Mouse (Mus musculus) megakaryocyte-erythroid progenitor cell, adult 5-6 weeks (primary cell): ENCODE data around the gene Ctnna3. TPM values are rescaled to one million over a fixed set of nuclear protein-coding genes. Genes with fewer than 3 reads are reported as not detected.

Source experiments
- ATAC-seq: replicated peaks from 2 replicates; pipeline ENCODE4 v1.8.0; 2016; ENCODE audit warnings: mild to moderate bottlenecking, inconsistent platforms; ENCODE audit not compliant: severe bottlenecking, poor library complexity, low FRiP score, low TSS enrichment
- total RNA-seq, 2 experiments: library from RNA; stranded (forward) in 1 of 2; stranded (reverse) in 1 of 2; fragments of 200-1000, 215-1000 nt in 1 of 2; fragments of >200 nt in 1 of 2; fragmentation: Nextera tagmentation in 1 of 2; gene quantifications; 2 replicates each; pipeline ENCODE4 v1.2.3; 2014 to 2017

The Ctnna3 gene
- total RNA-seq, 2 experiments from 2014 or later, result not detected

GRCm38 (mm10) chr10:64001531-64001930 is 571.6 kb downstream of the Ctnna3 start:
- ATAC-seq, result no peak

- no peak for ATAC-seq
These were observed 572.1 kb downstream of the Ctnna3 start for GRCm38 (mm10) chr10:64001996-64002395.

- no peak for ATAC-seq
These were observed 590.4 kb downstream of the Ctnna3 start for GRCm38 (mm10) chr10:64020347-64020746.

- no peak for ATAC-seq
These were observed 593.4 kb downstream of the Ctnna3 start for GRCm38 (mm10) chr10:64023340-64023739.

- ATAC-seq, result no peak
These were observed 601.0 kb downstream of the Ctnna3 start for GRCm38 (mm10) chr10:64030901-64031300.

GRCm38 (mm10) chr10:64039760-64040535 is 610.0 kb downstream of the Ctnna3 start:
- no peak for ATAC-seq

- ATAC-seq, result no peak
These were observed 611.3 kb downstream of the Ctnna3 start for GRCm38 (mm10) chr10:64041218-64041617.

- ATAC-seq, result no peak
These were observed 612.0 kb downstream of the Ctnna3 start for GRCm38 (mm10) chr10:64041892-64042291.

- no peak for ATAC-seq
These were observed 619.3 kb downstream of the Ctnna3 start for GRCm38 (mm10) chr10:64049151-64049550.

GRCm38 (mm10) chr10:64049946-64050345 is 620.0 kb downstream of the Ctnna3 start:
- no peak for ATAC-seq

- ATAC-seq, result no peak
These were observed 633.8 kb downstream of the Ctnna3 start for GRCm38 (mm10) chr10:64063704-64064103.

GRCm38 (mm10) chr10:64075944-64076343 is 646.0 kb downstream of the Ctnna3 start:
- no peak for ATAC-seq

- no peak for ATAC-seq
These were observed 646.6 kb downstream of the Ctnna3 start for GRCm38 (mm10) chr10:64076410-64077052.

GRCm38 (mm10) chr10:64082345-64082744 is 652.4 kb downstream of the Ctnna3 start:
- no peak for ATAC-seq

- no peak for ATAC-seq
These were observed 653.9 kb downstream of the Ctnna3 start for GRCm38 (mm10) chr10:64083813-64084212.

GRCm38 (mm10) chr10:64084465-64084864 is 654.6 kb downstream of the Ctnna3 start:
- ATAC-seq, result peak; percentile 80

GRCm38 (mm10) chr10:64086183-64086566 is 656.3 kb downstream of the Ctnna3 start:
- no peak for ATAC-seq

- ATAC-seq, result no peak
These were observed 656.9 kb downstream of the Ctnna3 start for GRCm38 (mm10) chr10:64086567-64087391.

- no peak for ATAC-seq
These were observed 657.6 kb downstream of the Ctnna3 start for GRCm38 (mm10) chr10:64087521-64087920.
